Mouse (Mus musculus): ENCODE data around the gene Emc6. TPM values are rescaled to one million over a fixed set of nuclear protein-coding genes. Genes with fewer than 3 reads are reported as not detected.

The Emc6 gene
- polyA plus RNA-seq (2015; fragmentation: Illumina TruSeq; extraction: RNeasy Lipid Tissue Mini Kit (QIAGEN cat#74804); ENCODE audit: insufficient read depth, low replicate concordance), result 43.9 TPM

DNA sequence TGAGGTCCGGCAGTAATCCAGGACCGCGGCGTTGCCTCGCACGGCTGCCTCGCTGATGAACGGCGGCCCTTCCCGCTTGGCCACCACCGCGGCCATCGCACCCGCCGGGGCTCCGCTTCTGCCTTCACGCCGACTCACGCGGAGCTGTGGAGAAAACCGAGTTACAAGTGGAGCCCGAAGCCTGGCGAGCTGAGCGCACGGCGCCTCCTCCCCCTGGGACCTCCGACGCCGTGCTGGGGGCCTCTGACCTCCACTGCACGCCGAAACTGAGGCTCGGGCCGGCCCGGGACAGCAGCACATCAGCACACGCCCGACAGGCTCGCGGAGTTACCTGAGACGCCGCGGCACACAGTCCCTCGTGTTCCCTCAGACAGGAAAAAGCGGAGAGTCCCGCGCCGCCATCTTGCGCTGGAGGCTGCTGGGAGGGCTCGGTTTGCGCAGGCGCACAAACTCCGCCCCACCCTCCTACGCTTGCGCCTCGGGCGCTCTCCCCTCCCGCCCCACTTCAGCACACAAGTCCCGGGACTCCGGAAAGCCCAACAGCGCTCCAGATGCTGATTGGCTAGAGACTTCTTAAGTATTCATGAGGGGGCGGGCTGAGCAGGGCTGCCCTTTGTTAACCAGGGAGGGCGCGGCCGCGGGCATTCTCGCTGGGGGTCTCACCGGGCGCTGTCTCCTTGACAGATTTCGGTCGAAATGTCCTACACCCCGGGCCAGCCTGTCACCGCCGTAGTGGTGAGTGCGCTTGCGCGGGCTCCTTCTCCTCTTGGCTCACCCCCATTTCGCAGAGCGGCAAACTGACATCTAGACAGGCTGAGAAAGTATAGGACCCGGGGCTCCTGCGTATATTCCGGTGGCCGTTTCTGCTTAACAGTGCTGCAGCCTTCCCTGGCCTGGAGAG is at the start of gene Emc6, which contains the start of gene Tax1bp3:
Gene Emc6 (minus strand): TSS at position 430 of the 901 bp plus-strand sequence.
Gene Tax1bp3 (plus strand): TSS at position 476 of the 901 bp plus-strand sequence.

DNA sequence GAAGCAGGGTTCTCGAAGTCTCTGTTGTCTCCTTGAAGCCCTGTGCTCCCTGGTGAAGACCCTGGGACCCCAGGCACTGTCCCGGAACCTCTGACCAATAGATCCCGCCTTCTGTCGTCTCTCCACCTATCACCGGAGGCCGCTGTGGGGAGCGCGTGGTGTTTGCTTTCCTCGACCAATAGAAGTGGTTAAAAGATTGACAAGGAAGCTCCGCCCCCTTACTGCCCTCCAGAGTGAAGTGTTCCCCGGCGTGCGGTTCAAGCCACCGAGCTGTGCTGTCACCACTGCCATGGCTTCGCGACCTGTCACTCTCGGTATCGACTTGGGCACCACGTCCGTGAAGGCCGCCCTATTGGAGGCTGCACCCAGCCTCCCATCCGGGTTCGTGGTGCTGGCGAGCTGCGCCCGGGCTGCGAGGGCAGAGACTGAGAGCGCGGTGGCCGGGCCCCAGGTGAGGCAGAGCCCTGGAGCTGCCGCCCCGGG is 22.4 kb upstream of the Emc6 start, which contains the start of gene Shpk:
Gene Shpk (plus strand): TSS at position 231 of the 483 bp plus-strand sequence.

DNA sequence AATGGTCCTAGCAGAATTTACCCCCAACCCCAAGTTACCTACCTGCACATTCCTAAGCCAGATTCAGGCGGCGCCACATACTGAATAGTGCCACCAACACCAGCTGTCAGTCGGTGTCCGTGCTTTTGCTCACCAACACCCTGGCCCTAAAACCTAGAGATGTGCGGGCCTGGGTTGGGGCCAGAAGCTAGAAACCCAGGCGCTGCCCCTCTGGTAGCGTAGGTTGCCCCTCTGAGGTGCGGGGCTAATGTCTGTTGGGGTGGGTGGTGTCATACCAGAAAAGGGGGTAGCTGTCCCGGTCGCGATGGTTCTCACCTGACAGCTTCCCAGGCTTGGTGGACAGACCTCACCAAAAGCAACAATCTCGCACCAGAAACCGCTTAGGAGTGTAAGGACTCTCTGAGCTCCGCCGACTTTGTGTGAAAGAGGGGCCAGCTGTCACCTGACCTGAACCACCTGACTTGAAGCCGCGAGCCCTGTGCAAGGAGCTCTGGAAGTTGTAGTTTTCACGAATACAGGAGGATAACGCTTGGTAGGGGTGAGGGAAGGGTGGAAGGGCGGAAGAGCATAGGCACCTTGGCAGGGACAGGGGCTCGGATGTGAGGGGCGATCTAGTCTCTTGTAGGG is 21.9 kb upstream of the Emc6 start, which contains the start of gene Ctns:
Gene Ctns (minus strand): TSS at position 440 of the 627 bp plus-strand sequence.

GRCm38 (mm10) chr11:73159957-73160810 is 16.7 kb downstream of the Emc6 start, which contains the start of gene P2rx5:
Gene P2rx5 (plus strand): TSS chr11:73160421.

DNA sequence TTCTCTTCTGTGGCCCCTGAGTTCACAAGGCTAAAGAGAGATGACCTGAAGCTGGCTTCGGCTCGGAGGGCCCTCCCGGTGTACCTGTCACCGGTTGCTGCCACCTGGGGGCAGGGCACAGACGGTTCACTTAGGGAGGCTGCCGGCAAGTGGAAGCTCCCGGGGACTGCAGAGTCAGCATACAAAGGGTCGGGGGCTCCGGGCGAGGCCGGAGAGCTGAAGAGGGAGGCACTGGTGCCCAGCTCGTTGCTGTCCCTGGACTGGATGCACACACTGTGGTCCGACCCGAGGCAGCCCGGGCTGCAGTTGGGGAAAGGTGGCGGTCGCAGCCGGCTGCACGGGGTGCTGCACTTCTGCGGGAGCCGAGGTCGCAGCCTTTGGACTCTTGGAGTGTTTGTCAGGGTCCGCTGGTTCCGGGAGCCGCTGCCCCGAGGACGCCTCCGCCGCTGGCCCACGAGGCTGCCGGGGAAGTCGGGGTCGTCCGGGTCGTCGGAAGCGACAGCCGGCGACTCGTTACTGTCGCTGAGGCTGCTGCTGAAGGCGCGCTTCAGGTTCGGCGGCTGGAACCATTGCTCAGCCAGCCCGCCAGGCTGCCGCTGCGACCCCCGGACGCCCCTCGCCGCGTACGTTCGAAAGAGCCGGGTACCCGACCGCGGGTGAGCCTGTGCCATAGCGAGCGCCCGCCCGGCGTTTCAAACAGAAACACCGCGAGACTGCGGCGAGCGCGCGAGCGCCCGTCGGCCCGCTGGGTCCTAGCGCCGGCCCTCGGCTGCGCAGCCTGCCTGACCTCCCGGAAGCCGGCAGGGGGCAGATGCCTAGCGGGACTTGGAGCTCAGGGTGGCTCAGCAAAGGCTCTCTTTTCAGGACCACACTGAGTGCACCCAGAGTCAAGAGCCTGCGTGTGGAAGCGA is 39.0 kb downstream of the Emc6 start, which contains the start of gene Haspin:
Gene Haspin (minus strand): TSS at position 704 of the 911 bp plus-strand sequence.

Other genes starting within 250 kb of the Emc6 start
- gene Atp2a3, start 215.9 kb downstream of the Emc6 start, polyA plus RNA-seq (2015; fragmentation: Illumina TruSeq; extraction: RNeasy Lipid Tissue Mini Kit (QIAGEN cat#74804); ENCODE audit: insufficient read depth, low replicate concordance), result 185 TPM
- gene P2rx1, start 177.9 kb downstream of the Emc6 start, polyA plus RNA-seq (2015; fragmentation: Illumina TruSeq; extraction: RNeasy Lipid Tissue Mini Kit (QIAGEN cat#74804); ENCODE audit: insufficient read depth, low replicate concordance), result 5.7 TPM
- 2.9 TPM for gene Camkk1, start 158.0 kb downstream of the Emc6 start, polyA plus RNA-seq (2015; fragmentation: Illumina TruSeq; extraction: RNeasy Lipid Tissue Mini Kit (QIAGEN cat#74804); ENCODE audit: insufficient read depth, low replicate concordance)
- 11.3 TPM for gene Ncbp3, start 129.3 kb downstream of the Emc6 start, polyA plus RNA-seq (2015; fragmentation: Illumina TruSeq; extraction: RNeasy Lipid Tissue Mini Kit (QIAGEN cat#74804); ENCODE audit: insufficient read depth, low replicate concordance)
- 5.1 TPM for gene Itgae, start 86.5 kb downstream of the Emc6 start, polyA plus RNA-seq (2015; fragmentation: Illumina TruSeq; extraction: RNeasy Lipid Tissue Mini Kit (QIAGEN cat#74804); ENCODE audit: insufficient read depth, low replicate concordance)
- 8.5 TPM for gene Haspin, start 38.7 kb downstream of the Emc6 start, polyA plus RNA-seq (2015; fragmentation: Illumina TruSeq; extraction: RNeasy Lipid Tissue Mini Kit (QIAGEN cat#74804); ENCODE audit: insufficient read depth, low replicate concordance)
- gene P2rx5, start 16.6 kb downstream of the Emc6 start, polyA plus RNA-seq (2015; fragmentation: Illumina TruSeq; extraction: RNeasy Lipid Tissue Mini Kit (QIAGEN cat#74804); ENCODE audit: insufficient read depth, low replicate concordance), result 0.90 TPM
- gene Tax1bp3, start within 50 bp of the Emc6 start, polyA plus RNA-seq (2015; fragmentation: Illumina TruSeq; extraction: RNeasy Lipid Tissue Mini Kit (QIAGEN cat#74804); ENCODE audit: insufficient read depth, low replicate concordance), result 26.3 TPM
- 23.1 TPM for gene Ctns, start 22.0 kb upstream of the Emc6 start, polyA plus RNA-seq (2015; fragmentation: Illumina TruSeq; extraction: RNeasy Lipid Tissue Mini Kit (QIAGEN cat#74804); ENCODE audit: insufficient read depth, low replicate concordance)
- 3.7 TPM for gene Shpk, start 22.4 kb upstream of the Emc6 start, polyA plus RNA-seq (2015; fragmentation: Illumina TruSeq; extraction: RNeasy Lipid Tissue Mini Kit (QIAGEN cat#74804); ENCODE audit: insufficient read depth, low replicate concordance)
- gene Trpv1, start 57.3 kb upstream of the Emc6 start, polyA plus RNA-seq (2015; fragmentation: Illumina TruSeq; extraction: RNeasy Lipid Tissue Mini Kit (QIAGEN cat#74804); ENCODE audit: insufficient read depth, low replicate concordance), result not detected
- gene Trpv3, start 90.4 kb upstream of the Emc6 start, polyA plus RNA-seq (2015; fragmentation: Illumina TruSeq; extraction: RNeasy Lipid Tissue Mini Kit (QIAGEN cat#74804); ENCODE audit: insufficient read depth, low replicate concordance), result 1.4 TPM
- gene Aspa, start 152.6 kb upstream of the Emc6 start, polyA plus RNA-seq (2015; fragmentation: Illumina TruSeq; extraction: RNeasy Lipid Tissue Mini Kit (QIAGEN cat#74804); ENCODE audit: insufficient read depth, low replicate concordance), result 2.9 TPM
- gene Gm49340, start 152.7 kb upstream of the Emc6 start, polyA plus RNA-seq (2015; fragmentation: Illumina TruSeq; extraction: RNeasy Lipid Tissue Mini Kit (QIAGEN cat#74804); ENCODE audit: insufficient read depth, low replicate concordance), result not detected
- not detected for gene Spata22, start 152.7 kb upstream of the Emc6 start, polyA plus RNA-seq (2015; fragmentation: Illumina TruSeq; extraction: RNeasy Lipid Tissue Mini Kit (QIAGEN cat#74804); ENCODE audit: insufficient read depth, low replicate concordance)
- gene Olfr20, start 173.7 kb upstream of the Emc6 start, polyA plus RNA-seq (2015; fragmentation: Illumina TruSeq; extraction: RNeasy Lipid Tissue Mini Kit (QIAGEN cat#74804); ENCODE audit: insufficient read depth, low replicate concordance), result not detected
- gene Olfr376, start 194.2 kb upstream of the Emc6 start, polyA plus RNA-seq (2015; fragmentation: Illumina TruSeq; extraction: RNeasy Lipid Tissue Mini Kit (QIAGEN cat#74804); ENCODE audit: insufficient read depth, low replicate concordance), result not detected
- not detected for gene Olfr1, start 222.6 kb upstream of the Emc6 start, polyA plus RNA-seq (2015; fragmentation: Illumina TruSeq; extraction: RNeasy Lipid Tissue Mini Kit (QIAGEN cat#74804); ENCODE audit: insufficient read depth, low replicate concordance)

All from spleen, adult 10 weeks (tissue).